Mouse (Mus musculus): ENCODE measurements around the gene Nos1.

The Nos1 gene

DNA sequence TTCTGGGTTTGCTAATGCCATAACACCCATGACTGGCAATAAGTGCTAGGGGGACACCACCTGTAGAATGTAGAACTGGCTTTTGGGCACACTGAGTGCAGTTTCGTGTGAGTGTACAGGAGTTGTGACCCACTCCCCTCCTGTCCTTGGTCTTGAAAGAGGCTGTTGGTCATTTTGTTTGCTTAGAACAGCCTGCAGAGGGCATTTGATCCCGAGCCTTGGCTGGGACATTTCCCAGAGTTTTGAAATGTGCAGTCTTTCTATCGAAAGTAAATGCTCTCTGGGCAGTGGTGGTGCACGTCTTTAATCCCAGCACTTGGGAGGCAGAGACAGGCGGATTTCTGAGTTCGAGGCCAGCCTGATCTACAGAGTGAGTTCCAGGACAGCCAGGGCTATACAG is 215.1 kb downstream of the Nos1 start:
- no peak for DNase-seq (ENCODE audit: extremely low read depth, low read depth, low spot score)

- no peak for DNase-seq (ENCODE audit: extremely low read depth, low read depth, low spot score)
Measured at GRCm38 (mm10) chr5:117996581-117996980, 215.7 kb downstream of the Nos1 start.

DNA sequence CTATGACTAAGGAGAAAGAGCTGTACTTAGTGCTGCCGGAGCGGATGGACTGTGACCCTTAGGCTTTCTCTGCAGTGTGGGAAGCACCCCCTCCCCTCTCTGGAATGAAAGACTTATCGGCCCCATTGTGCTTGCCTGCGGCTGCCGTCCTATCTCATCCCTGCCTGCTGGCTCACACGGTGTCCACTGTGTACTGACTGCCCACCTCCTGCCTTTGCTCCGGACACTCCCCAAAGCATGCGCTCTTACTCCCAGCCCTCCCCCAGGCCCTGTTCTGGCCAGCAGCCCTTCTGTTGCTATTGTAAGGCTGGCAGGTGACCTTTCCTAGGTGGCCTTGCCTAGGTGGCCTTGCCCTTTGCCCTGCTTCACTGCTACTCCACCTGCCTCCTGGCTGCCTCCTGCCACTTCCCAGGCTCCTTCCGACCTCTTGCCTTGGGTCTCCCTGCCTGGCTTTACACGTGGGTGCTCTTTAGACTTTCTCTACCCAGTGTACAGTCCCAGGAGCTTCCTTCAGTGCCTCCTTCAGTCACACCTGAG is 216.7 kb downstream of the Nos1 start:
- no peak for DNase-seq (ENCODE audit: extremely low read depth, low read depth, low spot score)

GRCm38 (mm10) chr5:117999061-117999460 is 218.2 kb downstream of the Nos1 start:
- DNase-seq (ENCODE audit: extremely low read depth, low read depth, low spot score), result no peak

DNA sequence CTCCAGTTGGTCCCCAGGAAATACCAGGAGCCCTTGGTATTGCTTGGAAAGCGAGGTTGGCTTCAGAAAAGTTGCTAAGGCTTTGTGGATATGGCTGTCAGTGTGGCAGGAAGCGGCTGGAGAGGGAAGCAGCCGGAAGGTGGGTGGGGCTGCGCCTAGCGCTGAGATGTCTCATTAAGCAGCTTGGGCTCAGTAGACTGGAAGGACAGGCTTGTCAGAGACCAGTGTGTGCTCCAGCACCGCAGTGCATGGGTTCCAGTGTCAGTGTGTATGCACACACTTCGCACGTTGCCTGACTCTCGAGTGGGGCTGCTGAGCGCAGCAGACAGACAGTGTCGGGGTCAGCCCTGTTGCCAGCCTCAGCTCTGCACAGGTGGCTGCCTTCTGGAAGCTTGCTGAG is 218.8 kb downstream of the Nos1 start:
- no peak for DNase-seq (ENCODE audit: extremely low read depth, low read depth, low spot score)

GRCm38 (mm10) chr5:118002059-118002458 is 221.2 kb downstream of the Nos1 start:
- no peak for DNase-seq (ENCODE audit: extremely low read depth, low read depth, low spot score)

GRCm38 (mm10) chr5:118004619-118005018 is 223.8 kb downstream of the Nos1 start:
- no peak for DNase-seq (ENCODE audit: extremely low read depth, low read depth, low spot score)

DNA sequence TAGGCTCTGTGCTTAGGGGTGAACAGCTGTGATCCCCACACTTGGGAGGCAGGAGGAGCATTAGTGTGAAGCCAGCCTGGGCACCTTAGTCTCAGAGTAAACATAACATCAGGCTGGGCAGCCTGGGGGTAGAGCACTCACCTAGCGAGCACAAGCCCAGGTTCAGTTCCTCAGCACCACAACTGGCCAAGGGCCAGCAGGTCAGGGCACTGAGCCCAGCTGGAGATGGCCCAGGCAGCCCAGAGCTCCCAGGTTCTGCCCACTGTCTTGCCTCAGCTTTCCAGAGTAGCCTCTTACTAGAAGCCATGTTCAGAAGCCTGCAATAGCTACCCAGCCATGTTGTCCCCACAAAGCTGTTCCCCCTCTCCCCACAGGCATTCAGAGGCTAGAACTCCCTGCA is 224.9 kb downstream of the Nos1 start:
- DNase-seq (ENCODE audit: extremely low read depth, low read depth, low spot score), result no peak

GRCm38 (mm10) chr5:118008344-118008743 is 227.5 kb downstream of the Nos1 start:
- no peak for DNase-seq (ENCODE audit: extremely low read depth, low read depth, low spot score)
